ENCODE assay signal across 10 mouse cellular contexts in the genomic region with DNA sequence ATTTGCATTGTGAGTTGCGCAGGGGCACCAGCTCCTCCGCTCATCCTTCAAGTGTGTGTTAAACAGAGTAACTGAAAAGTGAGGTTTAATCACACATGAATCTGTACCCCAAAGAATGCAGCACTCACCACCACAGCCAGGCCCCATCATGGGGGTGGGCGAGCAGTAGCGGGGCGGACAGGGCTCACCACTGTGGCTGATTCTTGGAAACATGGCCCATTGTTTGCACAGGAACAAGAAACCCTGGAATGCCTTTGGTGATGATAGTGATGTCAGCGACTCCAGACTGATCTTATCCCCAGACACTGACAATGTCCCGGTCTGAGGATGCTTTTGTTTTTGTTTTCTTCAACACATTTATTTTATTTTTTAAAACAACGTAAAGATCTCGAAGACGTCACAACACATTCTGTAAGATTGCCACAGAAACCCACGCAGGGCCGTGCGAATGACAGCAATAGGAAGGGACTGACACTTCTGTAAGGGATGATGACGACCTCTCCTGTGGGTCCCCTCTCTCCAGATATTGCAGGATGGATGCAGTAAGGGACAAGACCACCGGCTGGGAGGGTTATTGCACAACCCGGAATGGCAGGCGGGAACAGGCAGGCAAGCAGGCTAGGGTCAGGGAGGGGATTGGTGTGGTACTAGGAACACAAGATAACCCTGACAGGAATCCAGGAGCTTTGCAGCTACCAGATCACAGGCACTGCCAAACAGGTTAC. TPM values are rescaled to one million over a fixed set of nuclear protein-coding genes. Genes with fewer than 3 reads are reported as not detected.
DNase-seq lines count a peak whose midpoint lies in the region; ATAC-seq and TF ChIP-seq lines count a peak whose summit lies in the region.
"Had no signal": no experiment of that assay in that cellular context is flagged by ENCODE, and none has a peak within 500 bp of the region (broad histone marks: within the 10 kb centered on the region; RNA-seq: fewer than 3 reads in every experiment).

No protein-coding gene starts in this region.

- peaks cover 7% of the 10 kb centered on the region; the same call in 1 of the 2 replicates for H3K4me1 ChIP-seq in liver, embryonic 12.5 days
- H3K4me1 ChIP-seq in midbrain, embryonic 15.5 days, result no peaks in the 10 kb centered on the region

- intact Hi-C loops in gastrocnemius, adult 2 months (cut with DNase I), result no loop called here
- intact Hi-C loops in gastrocnemius, postnatal 36 days (cut with DNase I), result no loop called here

- TF ChIP-seq CTCF in gastrocnemius, adult 2 months (IDR thresholded peaks at IDR 0.05), result no peak

- no peaks in the 10 kb centered on the region for H3K9me3 ChIP-seq in liver, embryonic 12.5 days (replicated peaks)
- no peaks in the 10 kb centered on the region for H3K9me3 ChIP-seq in midbrain, embryonic 15.5 days
- H3K9me3 ChIP-seq: lung, embryonic 15.5 days had no signal

- peak overlapping the region; percentile 62; the same call in 1 of the 2 replicates for H3K27ac ChIP-seq in gastrocnemius, adult 2 months
- H3K27ac ChIP-seq in liver, embryonic 12.5 days, result no peak overlapping the region
- H3K27ac ChIP-seq in midbrain, embryonic 15.5 days, result no peak overlapping the region
- H3K27ac ChIP-seq: lung, embryonic 15.5 days had no signal

- no peak overlapping the region for H3K4me3 ChIP-seq in gastrocnemius, adult 2 months
- H3K4me3 ChIP-seq in liver, embryonic 12.5 days, result no peak overlapping the region
- H3K4me3 ChIP-seq in midbrain, embryonic 15.5 days, result no peak overlapping the region
- H3K4me3 ChIP-seq: lung, embryonic 15.5 days had no signal

- ATAC-seq in liver, embryonic 12.5 days, result peak; percentile 43
- peak; percentile 2; the same call in 1 of the 2 replicates for ATAC-seq in granulocyte monocyte progenitor cell, adult 5-6 weeks (replicated peaks; ENCODE audit: poor library complexity, severe bottlenecking)
- ATAC-seq in midbrain, embryonic 15.5 days (replicated peaks), result 0 out of 2 replicates have a peak, but pooled peaks have one; percentile 24

- WGBS in liver, embryonic 12.5 days (ENCODE audit: insufficient replicate concordance), result 55% methylated on average over 17 of the region's 17 CpGs
- 54% methylated on average over 17 of the region's 17 CpGs for WGBS in midbrain, embryonic 15.5 days

- H3K9ac ChIP-seq in liver, embryonic 12.5 days, result no peak overlapping the region
- H3K9ac ChIP-seq in midbrain, embryonic 15.5 days, result no peak overlapping the region
- H3K9ac ChIP-seq: lung, embryonic 15.5 days had no signal

- peaks cover 12% of the 10 kb centered on the region; the same call in 1 of the 2 replicates for H3K36me3 ChIP-seq in liver, embryonic 12.5 days
- H3K36me3 ChIP-seq in midbrain, embryonic 15.5 days (replicated peaks), result no peaks in the 10 kb centered on the region

- no peaks in the 10 kb centered on the region for H3K27me3 ChIP-seq in liver, embryonic 12.5 days (replicated peaks)
- no peaks in the 10 kb centered on the region for H3K27me3 ChIP-seq in midbrain, embryonic 15.5 days (replicated peaks)
- H3K27me3 ChIP-seq: lung, embryonic 15.5 days had no signal

- no peak overlapping the region for H3K4me2 ChIP-seq in liver, embryonic 12.5 days
- no peak overlapping the region for H3K4me2 ChIP-seq in midbrain, embryonic 15.5 days
- H3K4me2 ChIP-seq: lung, embryonic 15.5 days had no signal

- no peak for DNase-seq in gastrocnemius, adult 2 months
- no peak for DNase-seq in gastrocnemius, postnatal 36 days
- no peak for DNase-seq in liver
- DNase-seq in adrenal gland, adult 2 months, result no peak
- DNase-seq in MN1 (ENCODE audit: low spot score), result no peak
- DNase-seq: cerebellum, adult 9-11 months had no signal

RNA-seq across cellular contexts. Expression of a gene that starts 45.3 kb away (rescaled TPM):
- under 1 TPM; 0.18 to 0.50 TPM for total RNA-seq in gastrocnemius, adult 2 months (2021)
- total RNA-seq in gastrocnemius, postnatal 36 days (2021), result under 1 TPM; 0.36 to 0.81 TPM
- polyA plus RNA-seq in liver, embryonic 12.5 days (2016; fragmentation: Nextera tagmentation; extraction: Ambion mirVana), result 0.62 and 0.77 TPM in 2 replicates
- total RNA-seq in granulocyte monocyte progenitor cell, adult 5-6 weeks (2014; fragmentation: Nextera tagmentation), result not detected in 2 replicates
- 0.15 and 0.26 TPM in 2 replicates for total RNA-seq in granulocyte monocyte progenitor cell, adult 5-6 weeks (2017)
- polyA plus RNA-seq in midbrain, embryonic 15.5 days (2015; fragmentation: Nextera tagmentation; extraction: Ambion mirVana), result 1.6 and 1.8 TPM in 2 replicates
- total RNA-seq in adrenal gland, adult 2 months (2021), result 1 to 10 TPM; 1.7 to 2.1 TPM
- 0.35 and 0.41 TPM in 2 replicates for polyA plus RNA-seq in adrenal gland, adult 2 months (2012; rRNA removed)
